Mouse (Mus musculus): ENCODE measurements around the gene Tgm3. TPM values are rescaled to one million over a fixed set of nuclear protein-coding genes. Genes with fewer than 3 reads are reported as not detected.

The Tgm3 gene
- total RNA-seq, 2 experiments from 2014 or later, result 0.42 TPM; not detected in 1

GRCm38 (mm10) chr2:130058149-130058548, 46.0 kb downstream of the Tgm3 start:
- ATAC-seq (replicated peaks; ENCODE audit: low FRiP score, poor library complexity, severe bottlenecking), result no peak

- ATAC-seq (replicated peaks; ENCODE audit: low FRiP score, poor library complexity, severe bottlenecking), result no peak
These were observed 56.1 kb downstream of the Tgm3 start for GRCm38 (mm10) chr2:130068228-130068627.

GRCm38 (mm10) chr2:130070396-130070795, 58.2 kb downstream of the Tgm3 start:
- ATAC-seq (replicated peaks; ENCODE audit: low FRiP score, poor library complexity, severe bottlenecking), result no peak

Other genes starting within 250 kb of the Tgm3 start
- 6.3 and 11.5 TPM in 2 replicates for gene Stk35, start 211.8 kb upstream of the Tgm3 start, total RNA-seq (2015; ENCODE audit: low replicate concordance)
- gene Stk35, start 211.8 kb upstream of the Tgm3 start, total RNA-seq (2017; ENCODE audit: low replicate concordance), result 12.3 and 15.7 TPM in 2 replicates
- not detected in 2 replicates for gene Tgm6, start 100.1 kb downstream of the Tgm3 start, total RNA-seq (2015; ENCODE audit: low replicate concordance)
- not detected in 2 replicates for gene Tgm6, start 100.1 kb downstream of the Tgm3 start, total RNA-seq (2017; ENCODE audit: low replicate concordance)
- 85.1 and 112 TPM in 2 replicates for gene Snrpb, start 167.1 kb downstream of the Tgm3 start, total RNA-seq (2015; ENCODE audit: low replicate concordance)
- gene Snrpb, start 167.1 kb downstream of the Tgm3 start, total RNA-seq (2017; ENCODE audit: low replicate concordance), result 53.6 and 69.1 TPM in 2 replicates
- gene Tmc2, start 182.8 kb downstream of the Tgm3 start, total RNA-seq (2015; ENCODE audit: low replicate concordance), result not detected in 2 replicates
- gene Tmc2, start 182.8 kb downstream of the Tgm3 start, total RNA-seq (2017; ENCODE audit: low replicate concordance), result not detected in 2 replicates

Data from erythroid progenitor cell, adult 5-6 weeks (primary cell).